Mouse (Mus musculus): ENCODE measurements around the gene Mustn1. TPM values are rescaled to one million over a fixed set of nuclear protein-coding genes. Genes with fewer than 3 reads are reported as not detected.

Mustn1 gene
- polyA plus RNA-seq, 1 experiment from 2014 or later = 5.3 TPM

- peaks cover 9% of the 10 kb centered on the region for H3K36me3 ChIP-seq (ENCODE audit: insufficient read depth, low read length)
- no peaks in the 10 kb centered on the region for H3K27me3 ChIP-seq (ENCODE audit: insufficient read depth, low read length)
- WGBS = 80% methylated on average over 10 of the region's 10 CpGs
- peak overlapping the region; percentile 72 for H3K27ac ChIP-seq (ENCODE audit: low read length)
- H3K4me1 ChIP-seq (ENCODE audit: insufficient read depth, low read length) = peaks cover 49% of the 10 kb centered on the region
- no peak overlapping the region for H3K4me3 ChIP-seq (ENCODE audit: low read length)
- H3K9me3 ChIP-seq (ENCODE audit: low read length) = no peaks in the 10 kb centered on the region
- H3K4me2 ChIP-seq (replicated peaks; ENCODE audit: low read depth, low read length) = no peak overlapping the region
- 0 out of 2 replicates have a peak overlapping the region, but pooled peaks have one; percentile 31 for H3K9ac ChIP-seq (replicated peaks; ENCODE audit: low read length)
- ATAC-seq (ENCODE audit: low FRiP score, low TSS enrichment) = no peak
Observed at GRCm38 (mm10) chr14:30876451-30876850, 2.5 kb upstream of the Mustn1 start.

- no peak overlapping the region for H3K9ac ChIP-seq (replicated peaks; ENCODE audit: low read length)
- H3K4me3 ChIP-seq (ENCODE audit: low read length) = no peak overlapping the region
- no peaks in the 10 kb centered on the region for H3K27me3 ChIP-seq (ENCODE audit: insufficient read depth, low read length)
- peaks cover 49% of the 10 kb centered on the region for H3K4me1 ChIP-seq (ENCODE audit: insufficient read depth, low read length)
- no peaks in the 10 kb centered on the region for H3K9me3 ChIP-seq (ENCODE audit: low read length)
- peaks cover 7% of the 10 kb centered on the region for H3K36me3 ChIP-seq (ENCODE audit: insufficient read depth, low read length)
- no peak overlapping the region for H3K27ac ChIP-seq (ENCODE audit: low read length)
- no peak for ATAC-seq (ENCODE audit: low FRiP score, low TSS enrichment)
- WGBS = 91% methylated on average over 3 of the region's 3 CpGs
- no peak overlapping the region for H3K4me2 ChIP-seq (replicated peaks; ENCODE audit: low read depth, low read length)
Observed at GRCm38 (mm10) chr14:30877827-30878226, 1.2 kb upstream of the Mustn1 start.

GRCm38 (mm10) chr14:30879794-30880193, 794 bp downstream of the Mustn1 start:
- Histone ChIP-seq H3K9me3 (ENCODE audit: low read length) (no peaks in the 10 kb centered on the region), H3K27ac (ENCODE audit: low read length) (peak overlapping the region; percentile 57), H3K27me3 (ENCODE audit: insufficient read depth, low read length) (no peaks in the 10 kb centered on the region), H3K4me3 (ENCODE audit: low read length) (no peak overlapping the region), H3K9ac (replicated peaks; ENCODE audit: low read length) (no peak overlapping the region), H3K4me2 (replicated peaks; ENCODE audit: low read depth, low read length) (no peak overlapping the region; the same call in 1 of the 2 replicates), H3K4me1 (ENCODE audit: insufficient read depth, low read length) (peaks cover 37% of the 10 kb centered on the region), H3K36me3 (ENCODE audit: insufficient read depth, low read length) (no peaks in the 10 kb centered on the region)
- ATAC-seq (ENCODE audit: low FRiP score, low TSS enrichment) = no peak
- 42% methylated on average over 9 of the region's 9 CpGs for WGBS

GRCm38 (mm10) chr14:30880251-30880650, 1.3 kb downstream of the Mustn1 start:
- H3K9me3 ChIP-seq (ENCODE audit: low read length) = no peaks in the 10 kb centered on the region
- H3K27ac ChIP-seq (ENCODE audit: low read length) = no peak overlapping the region
- no peaks in the 10 kb centered on the region for H3K36me3 ChIP-seq (ENCODE audit: insufficient read depth, low read length)
- peaks cover 34% of the 10 kb centered on the region for H3K4me1 ChIP-seq (ENCODE audit: insufficient read depth, low read length)
- no peaks in the 10 kb centered on the region for H3K27me3 ChIP-seq (ENCODE audit: insufficient read depth, low read length)
- no peak overlapping the region for H3K9ac ChIP-seq (replicated peaks; ENCODE audit: low read length)
- no peak overlapping the region for H3K4me3 ChIP-seq (ENCODE audit: low read length)
- no peak for ATAC-seq (ENCODE audit: low FRiP score, low TSS enrichment)
- H3K4me2 ChIP-seq (replicated peaks; ENCODE audit: low read depth, low read length) = no peak overlapping the region; the same call in 1 of the 2 replicates
- 67% methylated on average over 8 of the region's 8 CpGs for WGBS

GRCm38 (mm10) chr14:30880811-30881717, 2.1 kb downstream of the Mustn1 start:
- Histone ChIP-seq H3K27ac (ENCODE audit: low read length) (no peak overlapping the region), H3K9me3 (ENCODE audit: low read length) (no peaks in the 10 kb centered on the region), H3K4me3 (ENCODE audit: low read length) (no peak overlapping the region), H3K36me3 (ENCODE audit: insufficient read depth, low read length) (no peaks in the 10 kb centered on the region), H3K4me2 (replicated peaks; ENCODE audit: low read depth, low read length) (no peak overlapping the region), H3K27me3 (ENCODE audit: insufficient read depth, low read length) (no peaks in the 10 kb centered on the region), H3K9ac (replicated peaks; ENCODE audit: low read length) (no peak overlapping the region), H3K4me1 (ENCODE audit: insufficient read depth, low read length) (peaks cover 26% of the 10 kb centered on the region)
- WGBS = 83% methylated on average over 17 of the region's 17 CpGs
- ATAC-seq (ENCODE audit: low FRiP score, low TSS enrichment) = no peak

GRCm38 (mm10) chr14:30881718-30882108, 2.7 kb downstream of the Mustn1 start:
- Histone ChIP-seq H3K4me1 (ENCODE audit: insufficient read depth, low read length) (peaks cover 20% of the 10 kb centered on the region), H3K4me2 (replicated peaks; ENCODE audit: low read depth, low read length) (no peak overlapping the region), H3K9ac (replicated peaks; ENCODE audit: low read length) (no peak overlapping the region), H3K27ac (ENCODE audit: low read length) (no peak overlapping the region), H3K9me3 (ENCODE audit: low read length) (no peaks in the 10 kb centered on the region), H3K27me3 (ENCODE audit: insufficient read depth, low read length) (no peaks in the 10 kb centered on the region), H3K36me3 (ENCODE audit: insufficient read depth, low read length) (no peaks in the 10 kb centered on the region), H3K4me3 (ENCODE audit: low read length) (no peak overlapping the region)
- ATAC-seq (ENCODE audit: low FRiP score, low TSS enrichment) = no peak
- 93% methylated on average over 3 of the region's 3 CpGs for whole genome bisulfite sequencing

- no peaks in the 10 kb centered on the region for H3K36me3 ChIP-seq (ENCODE audit: insufficient read depth, low read length)
- H3K4me2 ChIP-seq (replicated peaks; ENCODE audit: low read depth, low read length) = no peak overlapping the region
- H3K4me1 ChIP-seq (ENCODE audit: insufficient read depth, low read length) = peaks cover 7% of the 10 kb centered on the region
- H3K4me3 ChIP-seq (ENCODE audit: low read length) = no peak overlapping the region
- no peaks in the 10 kb centered on the region for H3K9me3 ChIP-seq (ENCODE audit: low read length)
- no peak overlapping the region for H3K9ac ChIP-seq (replicated peaks; ENCODE audit: low read length)
- no peak for ATAC-seq (ENCODE audit: low FRiP score, low TSS enrichment)
- no peak overlapping the region for H3K27ac ChIP-seq (ENCODE audit: low read length)
- WGBS = 5% methylated on average over 3 of the region's 3 CpGs
- no peaks in the 10 kb centered on the region for H3K27me3 ChIP-seq (ENCODE audit: insufficient read depth, low read length)
Observed at GRCm38 (mm10) chr14:30885298-30885697, 6.3 kb downstream of the Mustn1 start.

- no peak within 1 kb of the TSS for H3K4me3 ChIP-seq (ENCODE audit: low read length)
- H3K9ac ChIP-seq (replicated peaks; ENCODE audit: low read length) = no peak within 1 kb of the TSS
- H3K27ac ChIP-seq (ENCODE audit: low read length) = no peak within 1 kb of the TSS
- 87% methylated on average over 3 of the region's 3 CpGs for WGBS
- no peaks in the 10 kb centered on the region for H3K36me3 ChIP-seq (ENCODE audit: insufficient read depth, low read length)
- H3K4me1 ChIP-seq (ENCODE audit: insufficient read depth, low read length) = peaks cover 5% of the 10 kb centered on the region
- no peak for ATAC-seq (ENCODE audit: low FRiP score, low TSS enrichment)
- no peaks in the 10 kb centered on the region for H3K9me3 ChIP-seq (ENCODE audit: low read length)
- no peaks in the 10 kb centered on the region for H3K27me3 ChIP-seq (ENCODE audit: insufficient read depth, low read length)
- H3K4me2 ChIP-seq (replicated peaks; ENCODE audit: low read depth, low read length) = no peak within 1 kb of the TSS
Observed at GRCm38 (mm10) chr14:30886204-30886603, 7.2 kb downstream of the Mustn1 start, which contains the start of gene Itih4. Gene Itih4, plus strand, starts transcription at chr14:30886476.

- H3K4me2 ChIP-seq (replicated peaks; ENCODE audit: low read depth, low read length) = peak overlapping the region; percentile 28
- H3K4me1 ChIP-seq (ENCODE audit: insufficient read depth, low read length) = peaks cover 5% of the 10 kb centered on the region
- 7% methylated on average over 9 of the region's 9 CpGs for WGBS
- ATAC-seq (ENCODE audit: low FRiP score, low TSS enrichment) = peak; percentile 70
- no peak overlapping the region for H3K9ac ChIP-seq (replicated peaks; ENCODE audit: low read length)
- H3K9me3 ChIP-seq (ENCODE audit: low read length) = no peaks in the 10 kb centered on the region
- H3K4me3 ChIP-seq (ENCODE audit: low read length) = no peak overlapping the region
- no peaks in the 10 kb centered on the region for H3K27me3 ChIP-seq (ENCODE audit: insufficient read depth, low read length)
- no peaks in the 10 kb centered on the region for H3K36me3 ChIP-seq (ENCODE audit: insufficient read depth, low read length)
- H3K27ac ChIP-seq (ENCODE audit: low read length) = no peak overlapping the region
Observed at GRCm38 (mm10) chr14:30888271-30888732, 9.3 kb downstream of the Mustn1 start.

- Histone ChIP-seq H3K36me3 (ENCODE audit: insufficient read depth, low read length) (no peaks in the 10 kb centered on the region), H3K4me2 (replicated peaks; ENCODE audit: low read depth, low read length) (no peak overlapping the region), H3K4me1 (ENCODE audit: insufficient read depth, low read length) (no peaks in the 10 kb centered on the region), H3K27ac (ENCODE audit: low read length) (no peak overlapping the region), H3K4me3 (ENCODE audit: low read length) (no peak overlapping the region), H3K27me3 (ENCODE audit: insufficient read depth, low read length) (no peaks in the 10 kb centered on the region), H3K9me3 (ENCODE audit: low read length) (peaks cover 6% of the 10 kb centered on the region; the same call in 1 of the 2 replicates), H3K9ac (replicated peaks; ENCODE audit: low read length) (no peak overlapping the region)
- WGBS = 69% methylated on average over 3 of the region's 3 CpGs
- ATAC-seq (ENCODE audit: low FRiP score, low TSS enrichment) = no peak
Observed at GRCm38 (mm10) chr14:30899972-30900371, 21.0 kb downstream of the Mustn1 start.
